Mouse (Mus musculus): ENCODE measurements around the gene Pdia5.

DNA sequence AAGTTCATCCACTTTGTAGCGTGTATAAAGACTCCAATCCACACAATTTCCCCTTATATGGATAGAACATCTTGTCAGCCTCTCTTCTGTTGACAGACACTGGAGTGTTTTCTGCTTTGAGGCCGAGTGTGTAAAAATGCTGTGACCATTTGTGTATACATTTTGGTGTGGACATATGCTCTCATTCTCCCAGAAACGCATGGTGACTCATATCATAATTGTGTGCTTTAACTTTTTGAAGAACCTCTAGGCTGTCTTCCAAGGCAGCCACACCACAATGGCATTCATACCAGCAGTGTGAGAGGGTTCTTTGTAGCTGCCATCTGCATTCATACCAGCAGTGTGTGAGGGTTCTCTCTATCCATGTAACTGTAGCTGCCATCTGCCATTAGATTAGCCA, 105.0 kb downstream of the Pdia5 start:
- no peak for TF ChIP-seq CTCF (IDR thresholded peaks at IDR 0.05; ENCODE audit: insufficient read depth, low read depth, low read length)
- TF ChIP-seq POLR2A (IDR thresholded peaks at IDR 0.05; ENCODE audit: insufficient read depth, low read depth, low read length) = no peak

Data from olfactory bulb, adult 2 months (tissue).